Mouse (Mus musculus): ENCODE measurements around the gene Macf1. TPM values are rescaled to one million over a fixed set of nuclear protein-coding genes. Genes with fewer than 3 reads are reported as not detected.
"Not testable (repeated sequence)": the region's sequence is repeated elsewhere in the genome, so short reads cannot be mapped to it uniquely, and the experiment has no call there.

Macf1 gene
- total and polyA plus RNA-seq, 3 experiments, result 71.4 to 223 (median 222) TPM

DNA sequence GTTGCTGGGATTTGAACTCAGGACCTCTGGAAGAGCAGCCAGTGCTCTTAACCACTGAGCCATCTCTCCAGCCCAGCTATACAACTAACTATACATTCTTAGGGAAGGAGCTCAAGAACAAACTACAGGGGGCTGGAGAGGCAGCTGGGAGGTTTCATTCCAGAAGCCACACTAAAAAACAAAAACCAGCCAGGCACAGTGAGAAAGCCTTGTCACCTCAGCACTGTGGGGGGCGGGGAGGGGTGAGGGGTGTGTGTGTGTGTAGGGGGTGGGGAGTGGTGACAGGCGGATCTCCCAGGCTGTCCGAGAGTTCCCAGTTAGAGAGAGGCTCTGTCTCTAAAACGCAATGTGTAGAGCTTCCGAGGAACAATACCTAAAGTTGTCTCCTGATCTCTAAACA, 352.8 kb downstream of the Macf1 start:
- WGBS, result 82% methylated on average over 5 of the region's 5 CpGs
- Histone ChIP-seq H3K9ac (ENCODE audit: low read depth, low read length) (no peak overlapping the region), H3K27me3 (ENCODE audit: control insufficient read depth, insufficient read depth, low read length) (no peaks in the 10 kb centered on the region), H3K4me3 (no peak overlapping the region), H3K27ac (no peak overlapping the region), H3K36me3 (ENCODE audit: control insufficient read depth, insufficient read depth, low read length) (no peaks in the 10 kb centered on the region), H3K4me1 (ENCODE audit: control insufficient read depth, insufficient read depth, low read length) (no peaks in the 10 kb centered on the region), H3K79me2 (replicated peaks; ENCODE audit: control insufficient read depth, insufficient read depth, low read length) (no peaks in the 10 kb centered on the region)
- no peak for DNase-seq
- no peak for TF ChIP-seq POLR2A (IDR thresholded peaks at IDR 0.05; ENCODE audit: insufficient read depth, low read depth, low read length)
- intact Hi-C loops (cut with DNase I), result no loop called here

DNA sequence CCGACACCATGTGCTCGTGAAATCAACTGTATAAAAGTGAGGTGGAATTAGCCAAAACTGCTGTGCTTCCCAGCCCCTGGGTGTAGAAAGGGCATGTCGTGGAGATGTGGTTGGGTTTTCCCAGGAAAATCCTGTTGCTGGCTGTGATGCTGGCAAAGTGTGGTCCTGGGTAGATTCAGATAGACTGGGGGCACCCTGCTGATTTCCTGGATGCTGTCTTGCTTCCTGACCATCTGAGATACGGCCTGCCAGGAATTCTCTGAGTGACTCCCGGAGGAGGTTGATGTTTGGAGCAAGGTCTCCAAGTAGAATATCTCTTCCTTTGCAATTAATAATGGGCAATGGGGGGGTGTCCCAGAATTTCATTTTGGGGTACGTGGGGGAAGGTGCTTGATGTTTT, 355.2 kb downstream of the Macf1 start:
- Histone ChIP-seq H3K79me2 (replicated peaks; ENCODE audit: control insufficient read depth, insufficient read depth, low read length) (no peaks in the 10 kb centered on the region), H3K4me1 (ENCODE audit: control insufficient read depth, insufficient read depth, low read length) (no peaks in the 10 kb centered on the region), H3K9ac (ENCODE audit: low read depth, low read length) (no peak overlapping the region), H3K27ac (no peak overlapping the region), H3K4me3 (no peak overlapping the region), H3K27me3 (ENCODE audit: control insufficient read depth, insufficient read depth, low read length) (no peaks in the 10 kb centered on the region), H3K36me3 (ENCODE audit: control insufficient read depth, insufficient read depth, low read length) (no peaks in the 10 kb centered on the region)
- WGBS, result 66% methylated on average over 6 of the region's 6 CpGs
- TF ChIP-seq EP300 (IDR thresholded peaks at IDR 0.05; ENCODE audit: insufficient read depth, low read depth, low read length), result no peak
- no peak for TF ChIP-seq CTCF (IDR thresholded peaks at IDR 0.05)
- no peak for TF ChIP-seq POLR2A (IDR thresholded peaks at IDR 0.05; ENCODE audit: insufficient read depth, low read depth, low read length)
- intact Hi-C loops (cut with DNase I), result no loop called here
- DNase-seq, result no peak

DNA sequence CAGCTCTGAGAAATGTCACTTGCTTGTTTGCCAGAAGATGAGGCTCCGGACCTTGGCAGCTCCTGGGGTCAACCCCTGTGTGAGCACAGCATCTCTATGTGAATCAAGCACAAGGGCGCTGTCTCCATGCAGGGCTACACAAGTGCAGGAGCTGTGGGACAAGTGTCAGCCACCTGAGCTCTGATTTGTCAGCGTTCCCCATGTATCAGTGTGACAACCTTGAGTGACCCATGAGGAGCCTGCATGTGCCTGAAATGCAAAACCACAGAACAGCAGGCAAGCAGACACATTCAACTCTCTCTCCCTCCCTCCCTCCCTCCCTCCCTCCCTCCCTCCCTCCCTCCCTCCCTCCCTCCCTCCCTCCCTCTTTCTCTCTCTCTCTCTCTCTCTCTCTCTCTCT, 356.5 kb downstream of the Macf1 start:
- no peaks in the 10 kb centered on the region for H3K4me1 ChIP-seq (ENCODE audit: control insufficient read depth, insufficient read depth, low read length)
- no peak overlapping the region for H3K9ac ChIP-seq (ENCODE audit: low read depth, low read length)
- TF ChIP-seq EP300 (IDR thresholded peaks at IDR 0.05; ENCODE audit: insufficient read depth, low read depth, low read length), result no peak
- TF ChIP-seq CTCF (IDR thresholded peaks at IDR 0.05), result no peak
- TF ChIP-seq POLR2A (IDR thresholded peaks at IDR 0.05; ENCODE audit: insufficient read depth, low read depth, low read length), result no peak
- WGBS, result 54% methylated on average over 3 of the region's 3 CpGs
- H3K27ac ChIP-seq, result no peak overlapping the region
- no peaks in the 10 kb centered on the region for H3K79me2 ChIP-seq (replicated peaks; ENCODE audit: control insufficient read depth, insufficient read depth, low read length)
- H3K36me3 ChIP-seq (ENCODE audit: control insufficient read depth, insufficient read depth, low read length), result no peaks in the 10 kb centered on the region
- peaks cover 4% of the 10 kb centered on the region for H3K27me3 ChIP-seq (ENCODE audit: control insufficient read depth, insufficient read depth, low read length)
- intact Hi-C loops (cut with DNase I), result no loop called here
- H3K4me3 ChIP-seq, result no peak overlapping the region
- DNase-seq, result no peak

DNA sequence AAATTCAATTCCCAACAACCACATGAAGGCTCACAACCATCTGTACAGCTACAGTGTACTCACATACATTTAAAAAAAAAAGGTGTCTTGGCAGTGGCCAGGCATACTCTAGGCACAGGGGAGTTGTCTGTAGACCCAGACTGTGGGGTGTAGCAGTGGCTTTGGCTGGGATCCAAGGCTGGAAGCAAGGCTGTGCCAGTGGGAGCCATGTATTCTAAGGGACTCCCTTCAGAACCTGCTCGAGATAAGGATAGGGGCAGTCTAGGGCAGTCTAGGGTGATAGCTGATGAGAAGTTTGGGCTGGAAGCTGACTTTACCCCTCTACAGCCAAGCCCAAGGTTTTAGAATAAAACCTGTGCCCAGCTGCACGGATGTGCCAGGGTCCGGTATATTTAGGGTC, 358.1 kb downstream of the Macf1 start:
- WGBS, result 48% methylated on average over 3 of the region's 3 CpGs

DNA sequence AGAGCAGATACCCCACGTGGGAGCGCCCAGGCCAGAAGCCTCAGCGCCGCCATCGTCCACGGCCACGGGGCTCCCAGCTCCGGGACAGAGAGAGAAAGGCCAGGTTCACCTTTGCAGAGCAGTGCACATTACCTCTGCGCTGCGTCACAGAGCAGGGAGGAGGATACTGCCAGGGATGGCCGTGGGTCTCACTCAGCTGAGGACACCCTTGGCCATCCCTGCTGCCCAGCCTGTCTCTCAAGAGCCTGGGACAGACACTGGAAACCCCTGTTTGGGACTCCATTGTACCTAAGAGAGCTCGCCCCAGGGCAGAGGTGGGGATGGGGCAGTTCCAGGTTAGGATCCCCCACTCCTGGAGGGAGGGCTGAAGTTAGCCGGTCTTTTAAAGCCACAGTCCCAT, 360.6 kb downstream of the Macf1 start, which contains the start of gene Oxct2a:
Oxct2a (minus strand) TSS at position 101 of the 400 bp plus-strand sequence.
- H3K27me3 ChIP-seq (ENCODE audit: control insufficient read depth, insufficient read depth, low read length), result peaks cover 5% of the 10 kb centered on the region
- no peak within 1 kb of the TSS for H3K9ac ChIP-seq (ENCODE audit: low read depth, low read length)
- 29% methylated on average over 13 of the region's 13 CpGs for WGBS
- H3K4me3 ChIP-seq, result no peak within 1 kb of the TSS
- H3K4me1 ChIP-seq (ENCODE audit: control insufficient read depth, insufficient read depth, low read length), result no peaks in the 10 kb centered on the region
- H3K36me3 ChIP-seq (ENCODE audit: control insufficient read depth, insufficient read depth, low read length), result no peaks in the 10 kb centered on the region
- no peak for TF ChIP-seq EP300 (IDR thresholded peaks at IDR 0.05; ENCODE audit: insufficient read depth, low read depth, low read length)
- TF ChIP-seq CTCF (IDR thresholded peaks at IDR 0.05), result no peak
- no peak for TF ChIP-seq POLR2A (IDR thresholded peaks at IDR 0.05; ENCODE audit: insufficient read depth, low read depth, low read length)
- H3K27ac ChIP-seq, result no peak within 1 kb of the TSS
- H3K79me2 ChIP-seq (replicated peaks; ENCODE audit: control insufficient read depth, insufficient read depth, low read length), result no peaks in the 10 kb centered on the region
- intact Hi-C loops (cut with DNase I), result no loop called here
- no peak for DNase-seq

More for the DNA sequence above, 358.1 kb downstream of the Macf1 start:
- Histone ChIP-seq H3K4me1 (ENCODE audit: control insufficient read depth, insufficient read depth, low read length) (no peaks in the 10 kb centered on the region), H3K36me3 (ENCODE audit: control insufficient read depth, insufficient read depth, low read length) (no peaks in the 10 kb centered on the region), H3K9ac (ENCODE audit: low read depth, low read length) (no peak overlapping the region), H3K27me3 (ENCODE audit: control insufficient read depth, insufficient read depth, low read length) (peaks cover 5% of the 10 kb centered on the region), H3K79me2 (replicated peaks; ENCODE audit: control insufficient read depth, insufficient read depth, low read length) (no peaks in the 10 kb centered on the region), H3K27ac (no peak overlapping the region), H3K4me3 (no peak overlapping the region)
- TF ChIP-seq CTCF (IDR thresholded peaks at IDR 0.05), result no peak
- TF ChIP-seq POLR2A (IDR thresholded peaks at IDR 0.05; ENCODE audit: insufficient read depth, low read depth, low read length), result no peak
- no peak for TF ChIP-seq EP300 (IDR thresholded peaks at IDR 0.05; ENCODE audit: insufficient read depth, low read depth, low read length)
- DNase-seq, result no peak
- intact Hi-C loops (cut with DNase I), result no loop called here

DNA sequence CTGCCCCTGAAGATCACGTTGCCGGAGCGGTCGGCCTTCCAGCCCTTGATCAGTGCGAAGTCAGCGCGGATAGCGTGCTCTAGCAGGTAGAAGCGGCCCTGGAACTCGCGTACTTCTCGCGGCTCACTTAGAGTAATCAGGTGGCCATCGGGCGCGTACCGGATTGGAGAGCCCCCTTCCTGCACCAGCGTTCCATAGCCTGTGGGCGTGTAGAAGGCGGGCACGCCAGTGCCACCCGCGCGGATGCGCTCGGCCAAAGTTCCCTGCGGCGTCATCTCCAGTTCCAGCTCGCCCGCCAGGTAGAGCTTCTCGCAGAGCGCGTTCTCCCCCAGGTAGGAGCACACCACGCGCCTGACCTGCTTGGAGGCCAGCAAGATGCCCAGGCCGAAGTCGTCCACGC, 361.2 kb downstream of the Macf1 start:
- H3K4me1 ChIP-seq (ENCODE audit: control insufficient read depth, insufficient read depth, low read length); intact Hi-C loops (cut with DNase I); H3K27me3 ChIP-seq (ENCODE audit: control insufficient read depth, insufficient read depth, low read length); H3K9ac ChIP-seq (ENCODE audit: low read depth, low read length); H3K27ac ChIP-seq; H3K36me3 ChIP-seq (ENCODE audit: control insufficient read depth, insufficient read depth, low read length); H3K4me3 ChIP-seq; H3K79me2 ChIP-seq (replicated peaks; ENCODE audit: control insufficient read depth, insufficient read depth, low read length); DNase-seq: not testable (repeated sequence)
- 9% methylated on average over 18 of the region's 38 CpGs for WGBS
